Mouse (Mus musculus) left cerebral cortex, postnatal 36 days (tissue): ENCODE measurements at regions not wholly inside any gene's neighbourhood (a gene's known extent, or its start where the extent isn't known, plus 50 kb on each side); places are given as distances from the start of the nearest gene placed in this dataset.

Source experiments
- DNase-seq, 2 experiments: peaks; one replicate each; pipeline ENCODE4 v3.0.0; 2021 to 2022; ENCODE audit warnings: low spot score in 2 of 2, mixed read lengths in 1 of 2
- intact Hi-C: fragments of 180-260 bp; cut with DNase I; formaldehyde crosslinking; loops from one replicate; pipeline ENCODE4 v1.15.1; 2025

- intact Hi-C loops, result no loop called here
- DNase-seq, result no peak
Measured at GRCm38 (mm10) chr5:75458317-75458716, 116.4 kb upstream of the Kit start.

GRCm38 (mm10) chr5:75459758-75460354, 114.9 kb upstream of the Kit start:
- no peak for DNase-seq

GRCm38 (mm10) chr5:75460414-75461025, 114.2 kb upstream of the Kit start:
- intact Hi-C loops, result no loop called here
- no peak for DNase-seq

More at GRCm38 (mm10) chr5:75459758-75460354, 114.9 kb upstream of the Kit start:
- intact Hi-C loops, result no loop called here

- intact Hi-C loops, result no loop called here
- DNase-seq, result no peak
Measured at GRCm38 (mm10) chr5:75461368-75461767, 113.3 kb upstream of the Kit start.

GRCm38 (mm10) chr5:75463591-75463990, 111.1 kb upstream of the Kit start:
- intact Hi-C loops, result no loop called here
- no peak for DNase-seq

- intact Hi-C loops, result no loop called here
- DNase-seq, result no peak
Measured at GRCm38 (mm10) chr5:75465701-75466100, 109.0 kb upstream of the Kit start.

GRCm38 (mm10) chr5:75466941-75467340, 107.8 kb upstream of the Kit start:
- intact Hi-C loops, result no loop called here
- no peak for DNase-seq

GRCm38 (mm10) chr5:75467916-75468315, 106.8 kb upstream of the Kit start:
- DNase-seq, result no peak
- intact Hi-C loops, result no loop called here

- intact Hi-C loops, result no loop called here
- DNase-seq, result no peak
Measured at GRCm38 (mm10) chr5:75471010-75471409, 103.7 kb upstream of the Kit start.

GRCm38 (mm10) chr5:75472484-75472883, 102.2 kb upstream of the Kit start:
- intact Hi-C loops, result no loop called here
- no peak for DNase-seq

- no peak for DNase-seq
- intact Hi-C loops, result no loop called here
Measured at GRCm38 (mm10) chr5:75475414-75475813, 99.3 kb upstream of the Kit start.

GRCm38 (mm10) chr5:75478499-75478898, 96.2 kb upstream of the Kit start:
- intact Hi-C loops, result no loop called here
- DNase-seq, result no peak

- intact Hi-C loops, result no loop called here
- DNase-seq, result no peak
Measured at GRCm38 (mm10) chr5:75479149-75479548, 95.6 kb upstream of the Kit start.

- no peak for DNase-seq
- intact Hi-C loops, result no loop called here
Measured at GRCm38 (mm10) chr5:75481595-75481994, 93.1 kb upstream of the Kit start.

GRCm38 (mm10) chr5:75484330-75484729, 90.4 kb upstream of the Kit start:
- DNase-seq, result no peak
- intact Hi-C loops, result no loop called here

GRCm38 (mm10) chr5:75490806-75491205, 83.9 kb upstream of the Kit start:
- intact Hi-C loops, result no loop called here
- no peak for DNase-seq

- intact Hi-C loops, result no loop called here
- no peak for DNase-seq
Measured at GRCm38 (mm10) chr5:75494143-75494542, 80.6 kb upstream of the Kit start.

- no peak for DNase-seq
- intact Hi-C loops, result no loop called here
Measured at GRCm38 (mm10) chr5:75499053-75499452, 75.7 kb upstream of the Kit start.

- intact Hi-C loops, result no loop called here
- DNase-seq, result no peak
Measured at GRCm38 (mm10) chr5:75499695-75500094, 75.0 kb upstream of the Kit start.

GRCm38 (mm10) chr5:75500654-75501416, 73.9 kb upstream of the Kit start:
- intact Hi-C loops, result no loop called here

GRCm38 (mm10) chr5:75503673-75504072, 71.0 kb upstream of the Kit start:
- intact Hi-C loops, result no loop called here
- no peak for DNase-seq

More at GRCm38 (mm10) chr5:75500654-75501416, 73.9 kb upstream of the Kit start:
- DNase-seq, result no peak
